Mouse (Mus musculus) liver, embryonic 11.5 days (tissue): ENCODE measurements around the gene Irf9. TPM values are rescaled to one million over a fixed set of nuclear protein-coding genes. Genes with fewer than 3 reads are reported as not detected.

Experiments used
- ATAC-seq: fragments of 200-750 bp; cut with Nextera tagmentation; replicated peaks from 2 replicates; pipeline ENCODE4 v1.8.0; 2017; ENCODE audit warnings: moderate number of reproducible peaks, mild to moderate bottlenecking, moderate TSS enrichment, moderate library complexity; ENCODE audit not compliant: low FRiP score
- DNase-seq: peaks from one replicate; pipeline ENCODE4 v3.0.0-alpha.2; 2017; ENCODE audit warnings: low spot score
- H3K27ac ChIP-seq: fragments of 300-500 bp; sonication (generic); 2 replicates; pipeline ENCODE4 v1.5.1; 2014; ENCODE audit warnings: mild to moderate bottlenecking, low read depth, low read length, control low read depth
- H3K27me3 ChIP-seq: fragments of 300-500 bp; sonication (generic); replicated peaks from 2 replicates; pipeline ENCODE4 v1.6.1; 2014; ENCODE audit warnings: low read length, mixed read lengths; ENCODE audit not compliant: control insufficient read depth, insufficient read depth
- H3K36me3 ChIP-seq: fragments of 300-500 bp; sonication (generic); 2 replicates; pipeline ENCODE4 v1.6.1; 2014; ENCODE audit warnings: mild to moderate bottlenecking, low read length, moderate library complexity, mixed read lengths; ENCODE audit not compliant: control insufficient read depth, insufficient read depth
- H3K4me1 ChIP-seq: fragments of 300-500 bp; sonication (generic); replicated peaks from 2 replicates; pipeline ENCODE4 v1.6.1; 2014; ENCODE audit warnings: low read length, mixed read lengths; ENCODE audit not compliant: control insufficient read depth, insufficient read depth
- H3K4me2 ChIP-seq: fragments of 300-500 bp; sonication (generic); 2 replicates; pipeline ENCODE4 v1.6.1; 2014; ENCODE audit warnings: mild to moderate bottlenecking, control low read depth, moderate library complexity
- H3K4me3 ChIP-seq: fragments of 300-500 bp; sonication (generic); 2 replicates; pipeline ENCODE4 v1.5.1; 2014; ENCODE audit warnings: low read depth, low read length, control low read depth
- H3K9ac ChIP-seq: fragments of 300-500 bp; sonication (generic); 2 replicates; pipeline ENCODE4 v1.6.1; 2014; ENCODE audit warnings: low read depth, low read length, control low read depth
- H3K9me3 ChIP-seq: fragments of 300-500 bp; sonication (generic); 2 replicates; pipeline ENCODE4 v1.6.1; 2016; ENCODE audit warnings: low read length, inconsistent platforms, mixed read lengths; ENCODE audit not compliant: control insufficient read depth
- WGBS: fragments of 180-500 bp; shearing (Covaris S2); extraction: QIAGEN DNeasy Blood & Tissue Kit; methylation state at CpG from one replicate; pipeline ENCODE4 v1.1.7; 2014; 5-methylcytosine and 5-hydroxymethylcytosine counted together
- polyA plus RNA-seq: library from polyadenylated mRNA; unstranded; fragments of >200 nt; fragmentation: Nextera tagmentation; extraction: Ambion mirVana; gene quantifications from 2 replicates; pipeline ENCODE4 v1.2.1, GENCODE M21; 2014

The Irf9 gene
- polyA plus RNA-seq, 1 experiment from 2014 or later, result 13.0 TPM

GRCm38 (mm10) chr14:55616844-55617243 is 13.5 kb downstream of the Irf9 start:
- no peaks in the 10 kb centered on the region for H3K27me3 ChIP-seq
- DNase-seq (no peak), ATAC-seq (no peak)
- WGBS, result 72% methylated on average over 2 of the region's 2 CpGs
- no peak overlapping the region for H3K4me2 ChIP-seq
- H3K27ac ChIP-seq, result no peak overlapping the region
- no peak overlapping the region for H3K4me3 ChIP-seq
- peaks cover 17% of the 10 kb centered on the region for H3K4me1 ChIP-seq
- no peaks in the 10 kb centered on the region for H3K9me3 ChIP-seq
- no peak overlapping the region for H3K9ac ChIP-seq
- no peaks in the 10 kb centered on the region for H3K36me3 ChIP-seq

GRCm38 (mm10) chr14:55617822-55618221 is 14.5 kb downstream of the Irf9 start, which contains the start of gene Rec8:
Rec8 (plus strand) TSS chr14:55618037.
- H3K27ac ChIP-seq, result no peak within 1 kb of the TSS
- peak within 1 kb of the TSS; percentile 32 for H3K4me3 ChIP-seq
- peak; percentile 54 for DNase-seq
- 14% methylated on average over 21 of the region's 21 CpGs for WGBS
- H3K27me3 ChIP-seq, result no peaks in the 10 kb centered on the region
- 0 out of 2 replicates have a peak, but pooled peaks cover 3% of the 10 kb centered on the region for H3K36me3 ChIP-seq
- peaks cover 22% of the 10 kb centered on the region for H3K4me1 ChIP-seq
- no peaks in the 10 kb centered on the region for H3K9me3 ChIP-seq
- peak within 1 kb of the TSS; percentile 71 for H3K4me2 ChIP-seq
- 0 out of 2 replicates have a peak within 1 kb of the TSS, but pooled peaks have one; percentile 27 for H3K9ac ChIP-seq
- ATAC-seq, result peak; percentile 48

DNA sequence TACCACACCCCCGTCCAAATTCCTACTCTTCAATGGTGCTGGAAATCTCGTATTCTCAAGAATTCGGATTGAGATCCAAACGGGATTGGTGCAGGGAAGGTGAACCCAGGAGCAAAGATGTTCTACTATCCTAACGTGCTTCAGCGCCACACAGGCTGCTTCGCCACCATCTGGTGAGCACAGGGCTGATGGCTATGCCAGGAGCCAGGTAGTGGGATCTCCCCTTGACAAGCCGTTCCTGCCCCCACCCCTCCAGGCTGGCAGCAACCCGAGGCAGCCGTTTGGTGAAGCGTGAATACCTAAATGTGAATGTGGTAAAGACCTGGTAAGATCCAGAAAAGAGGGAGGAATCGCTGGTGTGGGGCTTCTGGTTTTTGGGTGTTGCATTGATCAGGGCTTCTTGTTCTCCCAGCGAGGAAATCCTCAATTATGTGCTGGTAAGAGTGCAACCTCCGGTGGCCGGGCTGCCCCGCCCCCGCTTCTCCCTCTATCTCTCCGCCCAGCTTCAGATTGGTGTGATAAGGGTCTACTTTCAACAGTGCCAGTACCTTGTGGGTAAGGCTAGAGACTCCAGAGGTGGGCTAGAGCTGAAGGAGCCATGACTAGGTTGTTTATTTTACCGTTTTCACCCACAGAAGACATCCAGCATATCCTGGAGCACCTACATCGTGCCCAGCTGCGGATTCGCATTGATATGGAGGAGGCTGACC is 15.3 kb downstream of the Irf9 start:
- H3K27me3 ChIP-seq, result no peaks in the 10 kb centered on the region
- no peak for DNase-seq
- 23% methylated on average over 22 of the region's 22 CpGs for WGBS
- H3K4me1 ChIP-seq, result peaks cover 22% of the 10 kb centered on the region
- H3K36me3 ChIP-seq, result 0 out of 2 replicates have a peak, but pooled peaks cover 3% of the 10 kb centered on the region
- H3K9me3 ChIP-seq, result no peaks in the 10 kb centered on the region
- H3K4me3 ChIP-seq, result peak overlapping the region; percentile 32
- H3K4me2 ChIP-seq, result peak overlapping the region; percentile 71
- H3K27ac ChIP-seq, result no peak overlapping the region
- H3K9ac ChIP-seq, result 0 out of 2 replicates have a peak overlapping the region, but pooled peaks have one; percentile 27
- ATAC-seq, result peak; percentile 61

- Histone ChIP-seq H3K36me3 (peaks cover 67% of the 10 kb centered on the region), H3K4me2 (no peak overlapping the region), H3K4me1 (peaks cover 5% of the 10 kb centered on the region; the same call in 1 of the 2 replicates), H3K9me3 (no peaks in the 10 kb centered on the region), H3K4me3 (no peak overlapping the region), H3K27me3 (no peaks in the 10 kb centered on the region), H3K9ac (no peak overlapping the region), H3K27ac (no peak overlapping the region)
- no peak for DNase-seq
- 85% methylated on average over 27 of the region's 27 CpGs for WGBS
- ATAC-seq, result 0 out of 2 replicates have a peak, but pooled peaks have one; percentile 24
Observed at GRCm38 (mm10) chr14:55628077-55628827, 24.9 kb downstream of the Irf9 start.

DNA sequence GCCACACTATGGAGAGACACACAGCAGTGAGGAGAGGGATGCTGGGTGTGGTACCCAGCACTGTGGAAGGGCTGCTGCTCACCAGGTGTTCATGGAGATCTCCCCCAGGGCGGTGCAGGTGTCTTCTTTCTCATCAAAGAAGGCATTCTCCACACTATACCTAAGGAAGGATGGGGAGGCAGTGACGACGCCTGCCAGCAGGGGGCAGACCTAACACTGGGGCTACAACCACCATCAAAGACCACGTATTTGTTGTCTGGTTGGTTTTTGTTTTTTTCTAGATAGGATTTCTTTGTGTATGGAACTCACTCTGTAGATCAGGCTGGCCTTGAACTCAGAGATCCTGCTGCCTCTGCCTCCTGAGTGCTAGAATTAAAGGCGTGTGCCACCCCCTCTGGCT is 25.9 kb downstream of the Irf9 start:
- no peaks in the 10 kb centered on the region for H3K9me3 ChIP-seq
- H3K4me3 ChIP-seq, result no peak overlapping the region
- ATAC-seq, result 0 out of 2 replicates have a peak, but pooled peaks have one; percentile 26
- no peak overlapping the region for H3K27ac ChIP-seq
- WGBS, result 51% methylated on average over 5 of the region's 5 CpGs
- DNase-seq, result no peak
- H3K36me3 ChIP-seq, result peaks cover 72% of the 10 kb centered on the region
- H3K9ac ChIP-seq, result no peak overlapping the region
- H3K4me2 ChIP-seq, result no peak overlapping the region
- no peaks in the 10 kb centered on the region for H3K27me3 ChIP-seq
- peaks cover 5% of the 10 kb centered on the region; the same call in 1 of the 2 replicates for H3K4me1 ChIP-seq

GRCm38 (mm10) chr14:55634874-55635522 is 31.6 kb downstream of the Irf9 start:
- 3% methylated on average over 23 of the region's 23 CpGs for WGBS
- no peaks in the 10 kb centered on the region for H3K27me3 ChIP-seq

GRCm38 (mm10) chr14:55635523-55636007 is 32.2 kb downstream of the Irf9 start, which contains the start of gene Ipo4:
Ipo4 (minus strand) TSS chr14:55635957.
- Histone ChIP-seq H3K4me3 (peak within 1 kb of the TSS; percentile 78), H3K9ac (peak within 1 kb of the TSS; percentile 76), H3K27ac (0 out of 2 replicates have a peak within 1 kb of the TSS, but pooled peaks have one; percentile 9), H3K4me1 (peaks cover 12% of the 10 kb centered on the region), H3K4me2 (peak within 1 kb of the TSS; percentile 94), H3K27me3 (no peaks in the 10 kb centered on the region), H3K9me3 (no peaks in the 10 kb centered on the region), H3K36me3 (peaks cover 47% of the 10 kb centered on the region)
- ATAC-seq (peak; percentile 86), DNase-seq (peak; percentile 88)
- WGBS, result under 1% methylated on average over 33 of the region's 33 CpGs

More at GRCm38 (mm10) chr14:55634874-55635522, 31.6 kb downstream of the Irf9 start:
- Histone ChIP-seq H3K27ac (0 out of 2 replicates have a peak overlapping the region, but pooled peaks have one; percentile 9), H3K36me3 (peaks cover 49% of the 10 kb centered on the region), H3K9ac (peak overlapping the region; percentile 76), H3K4me2 (peak overlapping the region; percentile 94), H3K4me1 (peaks cover 15% of the 10 kb centered on the region), H3K9me3 (no peaks in the 10 kb centered on the region), H3K4me3 (peak overlapping the region; percentile 78)
- DNase-seq (peak; percentile 50), ATAC-seq (peak; percentile 29; the same call in 1 of the 2 replicates)

- peaks cover 36% of the 10 kb centered on the region for H3K36me3 ChIP-seq
- ATAC-seq (no peak), DNase-seq (no peak)
- no peaks in the 10 kb centered on the region for H3K9me3 ChIP-seq
- no peak within 1 kb of the TSS for H3K4me3 ChIP-seq
- H3K9ac ChIP-seq, result no peak within 1 kb of the TSS
- WGBS, result 94% methylated on average over 9 of the region's 9 CpGs
- peaks cover 20% of the 10 kb centered on the region for H3K4me1 ChIP-seq
- H3K27ac ChIP-seq, result no peak within 1 kb of the TSS
- H3K4me2 ChIP-seq, result no peak within 1 kb of the TSS
- no peaks in the 10 kb centered on the region for H3K27me3 ChIP-seq
Observed at GRCm38 (mm10) chr14:55637795-55638194, 34.4 kb downstream of the Irf9 start, which contains the start of gene Gm49378. Gm49378 (minus strand) TSS chr14:55637895.
